Mouse (Mus musculus): ENCODE data around the gene Acp2.

DNA sequence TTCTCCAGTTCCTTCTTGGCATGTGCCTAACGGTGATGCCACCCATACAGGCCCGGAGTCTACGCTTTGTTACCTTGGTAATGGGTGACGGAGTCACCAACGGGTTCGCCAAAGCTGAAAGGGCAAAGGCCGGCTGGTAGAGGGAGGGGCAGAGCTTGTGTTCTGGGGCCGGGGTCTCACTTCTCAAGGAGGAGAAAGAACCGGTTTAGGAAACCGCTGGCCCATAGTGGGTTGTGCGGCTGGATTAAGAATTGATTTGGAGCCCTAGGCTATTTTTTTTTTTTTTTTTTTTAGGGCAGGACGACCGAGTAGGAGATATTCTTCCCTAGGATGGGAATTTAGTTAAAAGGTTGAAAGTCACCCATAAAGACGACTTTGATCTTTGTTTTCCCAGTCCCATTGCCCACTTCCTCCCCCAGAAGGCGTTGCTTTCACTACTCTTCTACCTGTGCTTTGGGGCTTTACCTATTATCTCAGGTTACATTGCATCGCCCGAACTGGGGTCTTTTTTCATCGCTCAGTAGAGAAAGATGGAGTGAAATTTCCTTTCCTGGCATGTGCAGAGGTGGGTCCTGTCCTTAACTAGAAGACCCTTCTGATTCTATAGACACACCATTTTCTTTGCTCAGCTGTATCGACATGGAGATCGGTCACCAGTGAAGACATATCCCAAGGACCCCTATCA, 429 bp downstream of the Acp2 start:
- TF ChIP-seq CTCF (IDR thresholded peaks at IDR 0.05; ENCODE audit: extremely low read depth, insufficient read length, insufficient replicate concordance, low read depth, low read length) (no peak), POLR2A (IDR thresholded peaks at IDR 0.05; ENCODE audit: low read depth, low read length) (no peak)

All from small intestine, adult 2 months (tissue).